Mouse (Mus musculus): ENCODE measurements around the gene Mcoln2.

Mcoln2 gene

GRCm38 (mm10) chr3:146123464-146123825 lies 26.2 kb upstream of the Mcoln2 start:
- H3K27me3 ChIP-seq (ENCODE audit: control insufficient read depth, insufficient read depth, low read length, poor library complexity, severe bottlenecking) = no peaks in the 10 kb centered on the region
- DNase-seq (ENCODE audit: low read depth, low spot score) = peak; percentile 23
- H3K36me3 ChIP-seq (ENCODE audit: control insufficient read depth, insufficient read depth, low read length, poor library complexity, severe bottlenecking) = no peaks in the 10 kb centered on the region

GRCm38 (mm10) chr3:146127205-146127604 lies 22.4 kb upstream of the Mcoln2 start:
- DNase-seq (ENCODE audit: low read depth, low spot score) = no peak
- H3K36me3 ChIP-seq (ENCODE audit: control insufficient read depth, insufficient read depth, low read length, poor library complexity, severe bottlenecking) = no peaks in the 10 kb centered on the region
- H3K27me3 ChIP-seq (ENCODE audit: control insufficient read depth, insufficient read depth, low read length, poor library complexity, severe bottlenecking) = no peaks in the 10 kb centered on the region

- DNase-seq (ENCODE audit: low read depth, low spot score) = peak; percentile 63
- H3K36me3 ChIP-seq (ENCODE audit: control insufficient read depth, insufficient read depth, low read length, poor library complexity, severe bottlenecking) = no peaks in the 10 kb centered on the region; the same call in 1 of the 2 replicates
- no peaks in the 10 kb centered on the region for H3K27me3 ChIP-seq (ENCODE audit: control insufficient read depth, insufficient read depth, low read length, poor library complexity, severe bottlenecking)
Observed at GRCm38 (mm10) chr3:146134834-146135233, 14.8 kb upstream of the Mcoln2 start.

GRCm38 (mm10) chr3:146135417-146135816 lies 14.2 kb upstream of the Mcoln2 start:
- no peak for DNase-seq (ENCODE audit: low read depth, low spot score)
- H3K27me3 ChIP-seq (ENCODE audit: control insufficient read depth, insufficient read depth, low read length, poor library complexity, severe bottlenecking) = no peaks in the 10 kb centered on the region
- no peaks in the 10 kb centered on the region; the same call in 1 of the 2 replicates for H3K36me3 ChIP-seq (ENCODE audit: control insufficient read depth, insufficient read depth, low read length, poor library complexity, severe bottlenecking)

GRCm38 (mm10) chr3:146136422-146136821 lies 13.2 kb upstream of the Mcoln2 start:
- DNase-seq (ENCODE audit: low read depth, low spot score) = peak; percentile 58
- H3K36me3 ChIP-seq (ENCODE audit: control insufficient read depth, insufficient read depth, low read length, poor library complexity, severe bottlenecking) = no peaks in the 10 kb centered on the region; the same call in 1 of the 2 replicates
- no peaks in the 10 kb centered on the region for H3K27me3 ChIP-seq (ENCODE audit: control insufficient read depth, insufficient read depth, low read length, poor library complexity, severe bottlenecking)

GRCm38 (mm10) chr3:146140276-146140675 lies 9.4 kb upstream of the Mcoln2 start:
- Histone ChIP-seq H3K36me3 (ENCODE audit: control insufficient read depth, insufficient read depth, low read length, poor library complexity, severe bottlenecking) (no peaks in the 10 kb centered on the region; the same call in 1 of the 2 replicates), H3K27me3 (ENCODE audit: control insufficient read depth, insufficient read depth, low read length, poor library complexity, severe bottlenecking) (no peaks in the 10 kb centered on the region)
- no peak for DNase-seq (ENCODE audit: low read depth, low spot score)

GRCm38 (mm10) chr3:146142523-146142922 lies 7.1 kb upstream of the Mcoln2 start:
- H3K27me3 ChIP-seq (ENCODE audit: control insufficient read depth, insufficient read depth, low read length, poor library complexity, severe bottlenecking) = no peaks in the 10 kb centered on the region
- DNase-seq (ENCODE audit: low read depth, low spot score) = no peak
- H3K36me3 ChIP-seq (ENCODE audit: control insufficient read depth, insufficient read depth, low read length, poor library complexity, severe bottlenecking) = no peaks in the 10 kb centered on the region; the same call in 1 of the 2 replicates

GRCm38 (mm10) chr3:146145501-146145900 lies 4.1 kb upstream of the Mcoln2 start:
- H3K36me3 ChIP-seq (ENCODE audit: control insufficient read depth, insufficient read depth, low read length, poor library complexity, severe bottlenecking) = no peaks in the 10 kb centered on the region
- peak; percentile 61 for DNase-seq (ENCODE audit: low read depth, low spot score)

GRCm38 (mm10) chr3:146146131-146146530 lies 3.5 kb upstream of the Mcoln2 start:
- no peak for DNase-seq (ENCODE audit: low read depth, low spot score)
- Histone ChIP-seq H3K36me3 (ENCODE audit: control insufficient read depth, insufficient read depth, low read length, poor library complexity, severe bottlenecking) (no peaks in the 10 kb centered on the region), H3K27me3 (ENCODE audit: control insufficient read depth, insufficient read depth, low read length, poor library complexity, severe bottlenecking) (no peaks in the 10 kb centered on the region)

More at GRCm38 (mm10) chr3:146145501-146145900, 4.1 kb upstream of the Mcoln2 start:
- no peaks in the 10 kb centered on the region for H3K27me3 ChIP-seq (ENCODE audit: control insufficient read depth, insufficient read depth, low read length, poor library complexity, severe bottlenecking)

- peak; percentile 71 for DNase-seq (ENCODE audit: low read depth, low spot score)
- no peaks in the 10 kb centered on the region for H3K36me3 ChIP-seq (ENCODE audit: control insufficient read depth, insufficient read depth, low read length, poor library complexity, severe bottlenecking)
- no peaks in the 10 kb centered on the region for H3K27me3 ChIP-seq (ENCODE audit: control insufficient read depth, insufficient read depth, low read length, poor library complexity, severe bottlenecking)
Observed at GRCm38 (mm10) chr3:146150058-146150400, 396 bp downstream of the Mcoln2 start.

- Histone ChIP-seq H3K27me3 (ENCODE audit: control insufficient read depth, insufficient read depth, low read length, poor library complexity, severe bottlenecking) (no peaks in the 10 kb centered on the region), H3K36me3 (ENCODE audit: control insufficient read depth, insufficient read depth, low read length, poor library complexity, severe bottlenecking) (no peaks in the 10 kb centered on the region)
- DNase-seq (ENCODE audit: low read depth, low spot score) = peak; percentile 54
Observed at GRCm38 (mm10) chr3:146150560-146150959, 927 bp downstream of the Mcoln2 start.

- H3K27me3 ChIP-seq (ENCODE audit: control insufficient read depth, insufficient read depth, low read length, poor library complexity, severe bottlenecking) = no peaks in the 10 kb centered on the region
- DNase-seq (ENCODE audit: low read depth, low spot score) = no peak
- H3K36me3 ChIP-seq (ENCODE audit: control insufficient read depth, insufficient read depth, low read length, poor library complexity, severe bottlenecking) = no peaks in the 10 kb centered on the region
Observed at GRCm38 (mm10) chr3:146151328-146151727, 1.7 kb downstream of the Mcoln2 start.

- Histone ChIP-seq H3K27me3 (ENCODE audit: control insufficient read depth, insufficient read depth, low read length, poor library complexity, severe bottlenecking) (no peaks in the 10 kb centered on the region), H3K36me3 (ENCODE audit: control insufficient read depth, insufficient read depth, low read length, poor library complexity, severe bottlenecking) (no peaks in the 10 kb centered on the region)
- DNase-seq (ENCODE audit: low read depth, low spot score) = no peak
Observed at GRCm38 (mm10) chr3:146151755-146152154, 2.1 kb downstream of the Mcoln2 start.

- DNase-seq (ENCODE audit: low read depth, low spot score) = peak; percentile 67
- no peaks in the 10 kb centered on the region for H3K36me3 ChIP-seq (ENCODE audit: control insufficient read depth, insufficient read depth, low read length, poor library complexity, severe bottlenecking)
- no peaks in the 10 kb centered on the region for H3K27me3 ChIP-seq (ENCODE audit: control insufficient read depth, insufficient read depth, low read length, poor library complexity, severe bottlenecking)
Observed at GRCm38 (mm10) chr3:146152348-146152747, 2.7 kb downstream of the Mcoln2 start.

- no peaks in the 10 kb centered on the region for H3K27me3 ChIP-seq (ENCODE audit: control insufficient read depth, insufficient read depth, low read length, poor library complexity, severe bottlenecking)
- H3K36me3 ChIP-seq (ENCODE audit: control insufficient read depth, insufficient read depth, low read length, poor library complexity, severe bottlenecking) = no peaks in the 10 kb centered on the region
- peak; percentile 45 for DNase-seq (ENCODE audit: low read depth, low spot score)
Observed at GRCm38 (mm10) chr3:146152913-146153312, 3.3 kb downstream of the Mcoln2 start.

- Histone ChIP-seq H3K36me3 (ENCODE audit: control insufficient read depth, insufficient read depth, low read length, poor library complexity, severe bottlenecking) (no peaks in the 10 kb centered on the region), H3K27me3 (ENCODE audit: control insufficient read depth, insufficient read depth, low read length, poor library complexity, severe bottlenecking) (no peaks in the 10 kb centered on the region)
- DNase-seq (ENCODE audit: low read depth, low spot score) = peak; percentile 72
Observed at GRCm38 (mm10) chr3:146153862-146154611, 4.4 kb downstream of the Mcoln2 start.

All from splenic B cell, adult 2 months (primary cell).